Mouse (Mus musculus): ENCODE measurements around the gene Selenom. TPM values are rescaled to one million over a fixed set of nuclear protein-coding genes. Genes with fewer than 3 reads are reported as not detected.

Selenom gene
- polyA plus RNA-seq, 1 experiment from 2014 or later, result 119 TPM

DNA sequence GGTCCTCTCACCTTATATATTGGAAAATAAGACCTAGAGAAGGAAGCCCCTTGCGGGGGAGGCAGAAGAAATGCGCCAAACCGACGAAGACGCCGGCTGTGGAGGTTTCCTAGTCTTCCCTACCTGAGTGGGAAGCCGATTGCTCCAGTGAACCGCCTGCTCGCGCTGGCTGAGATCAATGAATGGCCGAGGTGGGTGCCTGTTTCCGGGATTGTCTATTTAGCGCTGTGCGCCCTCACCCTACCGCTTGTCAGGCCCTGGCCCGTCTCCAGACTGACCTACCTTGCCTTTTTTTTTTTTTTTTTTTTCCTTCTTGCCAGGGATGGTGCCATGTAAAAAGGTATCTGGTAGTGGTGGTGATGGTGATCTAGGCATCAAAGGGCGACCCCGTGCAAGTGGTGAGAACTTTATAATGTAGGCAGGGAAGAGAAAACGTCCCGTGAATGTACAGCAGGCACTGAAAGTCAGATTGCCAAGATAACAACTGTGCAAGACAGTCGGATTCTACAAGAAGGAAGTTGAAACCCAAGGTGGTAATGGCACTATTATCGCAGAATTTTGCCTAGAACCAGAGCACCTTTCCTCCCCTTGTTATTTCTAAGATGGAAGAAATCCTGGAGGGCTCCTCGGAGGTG is 26.1 kb downstream of the Selenom start, which contains the start of gene Smtn:
Smtn (minus strand) TSS at position 162 of the 635 bp plus-strand sequence.
- Histone ChIP-seq H3K27me3 (ENCODE audit: control insufficient read depth, insufficient read depth, low read length) (no peaks in the 10 kb centered on the region), H3K4me3 (ENCODE audit: low read length) (peak within 1 kb of the TSS; percentile 83), H3K27ac (ENCODE audit: low read length) (peak within 1 kb of the TSS; percentile 56; the same call in 1 of the 2 replicates), H3K4me1 (ENCODE audit: control insufficient read depth, insufficient read depth, low read length) (peaks cover 34% of the 10 kb centered on the region), H3K9me3 (replicated peaks; ENCODE audit: control insufficient read depth, low read length) (0 out of 2 replicates have a peak, but pooled peaks cover 4% of the 10 kb centered on the region), H3K36me3 (ENCODE audit: control insufficient read depth, insufficient read depth) (no peaks in the 10 kb centered on the region), H3K9ac (ENCODE audit: low read length) (peak within 1 kb of the TSS; percentile 65), H3K4me2 (ENCODE audit: low read depth, low read length) (peak within 1 kb of the TSS; percentile 70)
- ATAC-seq (replicated peaks; ENCODE audit: extremely low read depth, insufficient read depth, low FRiP score), result no peak
- 85% methylated on average over 23 of the region's 23 CpGs for WGBS

GRCm38 (mm10) chr11:3541932-3542331 is 27.4 kb downstream of the Selenom start:
- Histone ChIP-seq H3K4me3 (ENCODE audit: low read length) (no peak overlapping the region), H3K4me1 (ENCODE audit: control insufficient read depth, insufficient read depth, low read length) (peaks cover 32% of the 10 kb centered on the region), H3K9me3 (replicated peaks; ENCODE audit: control insufficient read depth, low read length) (0 out of 2 replicates have a peak, but pooled peaks cover 4% of the 10 kb centered on the region), H3K27ac (ENCODE audit: low read length) (no peak overlapping the region), H3K27me3 (ENCODE audit: control insufficient read depth, insufficient read depth, low read length) (no peaks in the 10 kb centered on the region), H3K4me2 (ENCODE audit: low read depth, low read length) (no peak overlapping the region), H3K36me3 (ENCODE audit: control insufficient read depth, insufficient read depth) (no peaks in the 10 kb centered on the region), H3K9ac (ENCODE audit: low read length) (no peak overlapping the region)
- no peak for ATAC-seq (replicated peaks; ENCODE audit: extremely low read depth, insufficient read depth, low FRiP score)
- 76% methylated on average over 3 of the region's 3 CpGs for WGBS

DNA sequence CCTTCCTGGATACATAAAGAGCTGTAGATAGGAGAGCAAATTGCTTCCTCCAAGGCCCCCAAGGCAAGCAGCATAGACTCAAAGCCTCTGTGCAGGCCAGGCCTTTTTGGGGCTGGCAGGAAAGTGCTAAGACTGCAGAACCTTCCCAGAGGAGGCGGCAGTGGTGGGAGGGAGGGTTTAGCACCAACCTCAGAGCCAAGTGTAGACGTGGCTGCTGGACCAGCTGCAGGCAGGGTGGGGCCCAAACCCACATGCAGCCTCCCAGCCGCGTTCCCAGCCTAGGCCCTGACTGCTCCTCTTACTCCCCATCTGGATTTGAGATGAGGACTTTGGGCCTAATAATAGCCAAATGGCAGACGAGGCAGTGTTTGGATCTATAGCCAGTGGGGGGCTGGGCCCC is 28.5 kb downstream of the Selenom start:
- Histone ChIP-seq H3K4me2 (ENCODE audit: low read depth, low read length) (no peak overlapping the region), H3K9ac (ENCODE audit: low read length) (0 out of 2 replicates have a peak overlapping the region, but pooled peaks have one; percentile 18), H3K4me1 (ENCODE audit: control insufficient read depth, insufficient read depth, low read length) (peaks cover 25% of the 10 kb centered on the region), H3K9me3 (replicated peaks; ENCODE audit: control insufficient read depth, low read length) (0 out of 2 replicates have a peak, but pooled peaks cover 4% of the 10 kb centered on the region), H3K27me3 (ENCODE audit: control insufficient read depth, insufficient read depth, low read length) (no peaks in the 10 kb centered on the region), H3K27ac (ENCODE audit: low read length) (peak overlapping the region; percentile 62), H3K36me3 (ENCODE audit: control insufficient read depth, insufficient read depth) (no peaks in the 10 kb centered on the region), H3K4me3 (ENCODE audit: low read length) (no peak overlapping the region)
- 30% methylated on average over 5 of the region's 5 CpGs for WGBS
- no peak for ATAC-seq (replicated peaks; ENCODE audit: extremely low read depth, insufficient read depth, low FRiP score)

GRCm38 (mm10) chr11:3544409-3544808 is 29.9 kb downstream of the Selenom start:
- no peaks in the 10 kb centered on the region for H3K36me3 ChIP-seq (ENCODE audit: control insufficient read depth, insufficient read depth)
- peaks cover 19% of the 10 kb centered on the region for H3K4me1 ChIP-seq (ENCODE audit: control insufficient read depth, insufficient read depth, low read length)
- H3K27me3 ChIP-seq (ENCODE audit: control insufficient read depth, insufficient read depth, low read length), result no peaks in the 10 kb centered on the region
- H3K9me3 ChIP-seq (replicated peaks; ENCODE audit: control insufficient read depth, low read length), result 0 out of 2 replicates have a peak, but pooled peaks cover 4% of the 10 kb centered on the region
- no peak for ATAC-seq (replicated peaks; ENCODE audit: extremely low read depth, insufficient read depth, low FRiP score)
- no peak overlapping the region for H3K4me3 ChIP-seq (ENCODE audit: low read length)
- 93% methylated on average over 5 of the region's 5 CpGs for WGBS
- no peak overlapping the region for H3K4me2 ChIP-seq (ENCODE audit: low read depth, low read length)
- H3K27ac ChIP-seq (ENCODE audit: low read length), result no peak overlapping the region
- H3K9ac ChIP-seq (ENCODE audit: low read length), result no peak overlapping the region

DNA sequence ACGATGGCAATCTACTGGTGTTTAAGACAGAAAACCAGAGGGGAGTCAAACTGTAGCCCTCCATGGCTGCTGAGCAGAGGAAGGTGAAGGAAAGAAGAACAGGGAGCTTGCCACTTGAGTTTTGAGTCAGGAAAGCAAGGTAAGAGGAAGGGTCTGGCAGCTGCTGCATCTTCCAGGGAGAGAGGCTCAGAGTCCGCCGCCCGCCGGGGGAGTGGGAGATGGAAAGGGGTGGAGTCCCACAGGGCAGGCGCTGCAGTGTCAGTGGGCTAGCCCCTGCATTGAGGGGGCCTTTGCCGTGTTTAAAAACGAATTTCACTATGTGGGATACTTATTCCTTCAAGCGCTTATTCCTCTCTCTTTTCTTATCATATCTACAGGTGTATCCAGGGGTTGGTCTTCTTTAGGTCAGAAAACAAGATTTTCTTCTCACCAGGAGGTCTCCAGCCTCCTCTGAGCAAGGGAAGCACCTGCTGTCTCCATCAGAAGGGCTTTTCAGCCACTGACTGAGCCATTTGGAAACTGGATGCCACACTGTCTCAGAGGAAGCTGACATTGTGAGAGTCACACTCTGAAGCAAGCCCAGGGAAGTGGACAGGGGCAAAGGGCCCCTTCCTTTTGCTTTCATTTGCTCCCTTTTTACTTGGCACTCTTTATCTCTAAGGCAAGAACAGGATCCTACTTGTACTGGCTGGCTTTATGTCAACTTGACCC is 31.2 kb downstream of the Selenom start:
- Histone ChIP-seq H3K36me3 (ENCODE audit: control insufficient read depth, insufficient read depth) (no peaks in the 10 kb centered on the region), H3K27me3 (ENCODE audit: control insufficient read depth, insufficient read depth, low read length) (no peaks in the 10 kb centered on the region), H3K4me2 (ENCODE audit: low read depth, low read length) (no peak overlapping the region), H3K27ac (ENCODE audit: low read length) (peak overlapping the region; percentile 48), H3K4me1 (ENCODE audit: control insufficient read depth, insufficient read depth, low read length) (peaks cover 17% of the 10 kb centered on the region), H3K9me3 (replicated peaks; ENCODE audit: control insufficient read depth, low read length) (0 out of 2 replicates have a peak, but pooled peaks cover 4% of the 10 kb centered on the region), H3K4me3 (ENCODE audit: low read length) (no peak overlapping the region), H3K9ac (ENCODE audit: low read length) (no peak overlapping the region)
- ATAC-seq (replicated peaks; ENCODE audit: extremely low read depth, insufficient read depth, low FRiP score), result no peak
- WGBS, result 28% methylated on average over 9 of the region's 9 CpGs

DNA sequence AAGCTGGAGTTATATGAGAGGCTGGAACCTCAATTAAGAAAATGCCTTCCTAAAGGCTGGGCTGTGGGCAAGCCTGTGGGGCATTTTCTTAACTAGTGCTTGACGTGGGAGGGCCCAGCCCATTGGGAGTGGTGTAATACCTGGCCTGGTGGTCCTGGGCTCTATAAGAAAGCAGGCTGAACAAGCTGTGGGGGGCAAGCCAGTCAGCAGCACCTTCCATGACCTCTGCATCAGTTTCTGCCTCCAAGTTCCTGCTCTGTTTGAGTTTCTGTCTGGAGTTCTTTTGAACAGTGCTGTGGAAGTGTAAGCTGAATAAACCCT is 31.7 kb downstream of the Selenom start:
- H3K27ac ChIP-seq (ENCODE audit: low read length), result peak overlapping the region; percentile 48
- no peak overlapping the region for H3K4me2 ChIP-seq (ENCODE audit: low read depth, low read length)
- H3K27me3 ChIP-seq (ENCODE audit: control insufficient read depth, insufficient read depth, low read length), result no peaks in the 10 kb centered on the region
- no peaks in the 10 kb centered on the region for H3K36me3 ChIP-seq (ENCODE audit: control insufficient read depth, insufficient read depth)
- H3K4me3 ChIP-seq (ENCODE audit: low read length), result no peak overlapping the region
- no peak for ATAC-seq (replicated peaks; ENCODE audit: extremely low read depth, insufficient read depth, low FRiP score)
- peaks cover 17% of the 10 kb centered on the region for H3K4me1 ChIP-seq (ENCODE audit: control insufficient read depth, insufficient read depth, low read length)
- H3K9me3 ChIP-seq (replicated peaks; ENCODE audit: control insufficient read depth, low read length), result 0 out of 2 replicates have a peak, but pooled peaks cover 4% of the 10 kb centered on the region
- no peak overlapping the region for H3K9ac ChIP-seq (ENCODE audit: low read length)
- 30% methylated on average over 1 of the region's 1 CpGs for whole genome bisulfite sequencing

DNA sequence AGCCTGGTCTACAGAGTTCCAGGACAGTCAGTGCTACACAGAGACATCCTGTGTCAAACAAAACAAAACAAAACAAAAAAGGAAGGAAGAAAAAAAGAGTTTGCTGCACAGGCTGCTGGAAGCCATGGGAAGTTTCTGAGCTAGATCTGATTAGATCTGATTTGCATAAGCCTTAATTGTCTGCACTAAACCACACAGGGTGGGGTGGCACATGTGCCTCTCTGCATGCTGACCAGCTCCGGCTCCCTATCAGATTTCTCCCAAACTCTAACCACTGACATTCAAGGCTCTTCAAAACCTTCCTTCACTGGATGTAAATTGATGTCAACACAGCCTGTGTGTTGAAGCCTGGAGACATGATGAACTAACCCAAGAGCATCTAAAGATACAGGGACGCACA is 32.6 kb downstream of the Selenom start:
- Histone ChIP-seq H3K27me3 (ENCODE audit: control insufficient read depth, insufficient read depth, low read length) (no peaks in the 10 kb centered on the region), H3K4me3 (ENCODE audit: low read length) (no peak overlapping the region), H3K9me3 (replicated peaks; ENCODE audit: control insufficient read depth, low read length) (0 out of 2 replicates have a peak, but pooled peaks cover 4% of the 10 kb centered on the region), H3K4me2 (ENCODE audit: low read depth, low read length) (no peak overlapping the region), H3K36me3 (ENCODE audit: control insufficient read depth, insufficient read depth) (no peaks in the 10 kb centered on the region), H3K4me1 (ENCODE audit: control insufficient read depth, insufficient read depth, low read length) (peaks cover 17% of the 10 kb centered on the region), H3K27ac (ENCODE audit: low read length) (no peak overlapping the region), H3K9ac (ENCODE audit: low read length) (no peak overlapping the region)
- ATAC-seq (replicated peaks; ENCODE audit: extremely low read depth, insufficient read depth, low FRiP score), result no peak
- 82% methylated on average over 2 of the region's 2 CpGs for WGBS

- Histone ChIP-seq H3K4me2 (ENCODE audit: low read depth, low read length) (no peak overlapping the region), H3K27me3 (ENCODE audit: control insufficient read depth, insufficient read depth, low read length) (no peaks in the 10 kb centered on the region), H3K36me3 (ENCODE audit: control insufficient read depth, insufficient read depth) (no peaks in the 10 kb centered on the region), H3K27ac (ENCODE audit: low read length) (no peak overlapping the region), H3K9me3 (replicated peaks; ENCODE audit: control insufficient read depth, low read length) (0 out of 2 replicates have a peak, but pooled peaks cover 4% of the 10 kb centered on the region), H3K9ac (ENCODE audit: low read length) (no peak overlapping the region), H3K4me1 (ENCODE audit: control insufficient read depth, insufficient read depth, low read length) (peaks cover 17% of the 10 kb centered on the region), H3K4me3 (ENCODE audit: low read length) (no peak overlapping the region)
- 27% methylated on average over 6 of the region's 6 CpGs for WGBS
- peak; percentile 35; the same call in 1 of the 2 replicates for ATAC-seq (replicated peaks; ENCODE audit: extremely low read depth, insufficient read depth, low FRiP score)
These were observed 33.5 kb downstream of the Selenom start for GRCm38 (mm10) chr11:3547969-3548368.
